Mouse (Mus musculus) forebrain, embryonic 14.5 days (tissue): ENCODE measurements at regions not wholly inside any gene's neighbourhood (a gene's known extent, or its start where the extent isn't known, plus 50 kb on each side); places are given as distances from the start of the nearest gene placed in this dataset.
A peak's percentile ranks its signal among the peaks of the same experiment; 100 is the strongest.

Source experiments
- ATAC-seq: fragments of 200-750 bp; cut with Nextera tagmentation; 2 replicates; pipeline ENCODE4 v1.8.0; 2017; ENCODE audit warnings: mild to moderate bottlenecking, moderate library complexity
- DNase-seq: peaks from one replicate; pipeline ENCODE4 v3.0.0-alpha.2; 2015; ENCODE audit warnings: low spot score
- H3K27ac ChIP-seq: fragments of 300-500 bp; sonication (generic); 2 replicates; pipeline ENCODE4 v1.5.1; 2014; ENCODE audit warnings: low read depth, mild to moderate bottlenecking, control low read depth, low read length, moderate library complexity
- H3K27me3 ChIP-seq: fragments of 300-500 bp; sonication (generic); replicated peaks from 2 replicates; pipeline ENCODE4 v1.6.1; 2014; ENCODE audit warnings: low read length, control low read depth, mixed read lengths; ENCODE audit not compliant: control insufficient read depth, insufficient read depth
- H3K36me3 ChIP-seq: fragments of 300-500 bp; sonication (generic); 2 replicates; pipeline ENCODE4 v1.6.1; 2014; ENCODE audit warnings: low read length, control low read depth; ENCODE audit not compliant: control insufficient read depth, insufficient read depth
- H3K4me1 ChIP-seq: fragments of 300-500 bp; sonication (generic); 2 replicates; pipeline ENCODE4 v1.6.1; 2014; ENCODE audit warnings: antibody characterized with exemption, low read length, control low read depth; ENCODE audit not compliant: control insufficient read depth, insufficient read depth
- H3K4me2 ChIP-seq: fragments of 300-500 bp; sonication (generic); 2 replicates; pipeline ENCODE4 v1.6.1; 2014; ENCODE audit warnings: mild to moderate bottlenecking, control low read depth, low read length
- H3K4me3 ChIP-seq: fragments of 300-500 bp; sonication (generic); 2 replicates; pipeline ENCODE4 v1.5.1; 2014; ENCODE audit warnings: low read depth, low read length, control low read depth
- H3K9ac ChIP-seq: fragments of 300-500 bp; sonication (generic); 2 replicates; pipeline ENCODE4 v1.6.1; 2014; ENCODE audit warnings: mild to moderate bottlenecking, low read length, control low read depth, moderate library complexity
- H3K9me3 ChIP-seq: fragments of 300-500 bp; sonication (generic); replicated peaks from 2 replicates; pipeline ENCODE4 v1.6.1; 2016; ENCODE audit warnings: low read length, control low read depth, mixed read lengths; ENCODE audit not compliant: control insufficient read depth
- WGBS: fragments of 180-500 bp; shearing (Covaris S2); extraction: QIAGEN DNeasy Blood & Tissue Kit; methylation state at CpG from one replicate; pipeline ENCODE4 v1.1.7; 2014; 5-methylcytosine and 5-hydroxymethylcytosine counted together

DNA sequence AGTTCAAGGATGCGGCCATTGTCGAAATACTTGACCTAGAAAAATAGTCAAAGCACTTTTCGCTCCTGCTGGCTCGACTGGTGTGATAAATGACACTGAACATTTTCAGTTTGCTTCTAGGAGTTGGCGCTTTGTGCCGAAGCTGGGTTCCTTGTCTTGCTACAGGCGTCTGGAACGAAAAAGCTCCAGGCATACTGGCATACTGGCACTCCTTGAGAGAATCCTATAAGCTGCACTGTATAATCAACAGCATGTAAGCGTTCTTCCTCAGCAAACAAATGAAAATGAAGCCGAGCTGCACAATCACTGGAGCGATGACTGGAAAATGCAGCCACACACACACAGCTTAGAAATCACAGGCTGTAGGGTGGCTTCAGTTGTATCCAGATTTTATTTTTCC, 464.9 kb upstream of the Gm10295 start:
- no peaks in the 10 kb centered on the region for H3K4me1 ChIP-seq
- DNase-seq (no peak), ATAC-seq (no peak)
- H3K4me2 ChIP-seq: no peak overlapping the region
- H3K9me3 ChIP-seq: no peaks in the 10 kb centered on the region
- H3K9ac ChIP-seq: no peak overlapping the region
- H3K27ac ChIP-seq: no peak overlapping the region
- WGBS: 86% methylated on average over 11 of the region's 11 CpGs
- H3K4me3 ChIP-seq: no peak overlapping the region
- H3K27me3 ChIP-seq: no peaks in the 10 kb centered on the region
- H3K36me3 ChIP-seq: no peaks in the 10 kb centered on the region

DNA sequence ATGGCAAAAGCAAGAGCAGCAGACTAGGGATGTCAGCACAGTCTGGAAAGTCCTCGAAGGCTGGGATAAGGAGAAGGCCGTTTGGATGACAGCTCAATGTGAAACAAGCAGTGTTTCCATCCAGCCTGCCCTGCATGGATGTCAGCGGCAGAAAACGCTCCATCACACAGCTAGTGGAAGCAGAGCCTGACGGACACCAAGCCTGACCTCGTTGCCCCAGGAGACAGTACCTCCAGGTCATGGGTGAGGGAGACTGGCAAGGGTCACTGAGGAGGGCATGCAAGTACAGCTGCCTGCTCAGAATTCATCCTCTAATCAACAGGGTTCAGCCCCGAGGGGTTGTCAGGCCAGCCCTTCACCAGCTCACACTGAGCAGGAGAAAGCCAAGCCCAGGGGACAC, 442.9 kb upstream of the Gm10295 start:
- H3K4me2 ChIP-seq: no peak overlapping the region
- no peaks in the 10 kb centered on the region for H3K36me3 ChIP-seq
- WGBS: 65% methylated on average over 7 of the region's 7 CpGs
- no peaks in the 10 kb centered on the region for H3K27me3 ChIP-seq
- H3K9ac ChIP-seq: no peak overlapping the region
- ATAC-seq: no peak
- no peak overlapping the region for H3K27ac ChIP-seq
- no peak for DNase-seq
- no peak overlapping the region for H3K4me3 ChIP-seq
- no peaks in the 10 kb centered on the region for H3K4me1 ChIP-seq
- no peaks in the 10 kb centered on the region for H3K9me3 ChIP-seq

DNA sequence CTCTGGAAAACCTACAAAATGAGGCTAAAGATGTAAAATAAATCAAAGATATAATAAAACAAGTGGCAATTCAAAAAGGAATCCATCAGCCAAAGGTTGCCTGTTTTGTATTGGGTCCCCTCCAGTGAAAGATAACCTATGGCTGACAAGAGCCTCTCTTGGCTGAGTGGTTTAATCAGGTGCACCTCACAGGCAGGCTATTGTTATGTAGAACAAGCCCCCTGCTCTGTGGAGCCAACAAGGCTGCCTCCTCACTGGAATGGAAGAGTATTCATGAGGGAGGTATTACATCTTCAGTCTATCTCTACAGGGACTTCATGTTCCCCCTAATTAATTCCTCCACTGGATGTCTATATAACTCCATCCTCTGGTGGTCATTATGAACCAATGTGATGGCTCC, 437.1 kb upstream of the Gm10295 start:
- Histone ChIP-seq H3K27me3 (no peaks in the 10 kb centered on the region), H3K27ac (no peak overlapping the region), H3K4me3 (no peak overlapping the region), H3K36me3 (no peaks in the 10 kb centered on the region), H3K9me3 (no peaks in the 10 kb centered on the region), H3K9ac (no peak overlapping the region), H3K4me2 (no peak overlapping the region), H3K4me1 (no peaks in the 10 kb centered on the region)
- ATAC-seq (no peak), DNase-seq (no peak)

DNA sequence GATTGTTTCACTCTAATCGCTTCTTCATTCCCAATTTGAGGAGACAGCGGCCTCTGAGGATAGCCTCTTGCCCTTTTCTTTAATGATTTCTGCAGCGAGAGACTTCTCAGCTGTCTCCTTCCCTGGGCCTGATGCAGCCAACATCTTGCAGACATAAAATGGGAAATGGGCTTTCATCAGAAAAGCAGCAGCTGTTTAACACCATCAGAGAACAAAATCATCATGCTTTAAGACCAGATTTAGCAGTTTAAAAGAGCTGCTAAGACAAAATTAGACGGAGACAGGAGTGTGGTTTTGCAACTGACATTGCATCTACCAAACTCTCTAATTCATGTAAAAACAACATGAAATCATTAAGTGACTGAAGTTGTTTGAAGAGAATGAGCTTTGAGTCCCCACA, 431.2 kb upstream of the Gm10295 start:
- ATAC-seq (no peak), DNase-seq (no peak)
- H3K27ac ChIP-seq: no peak overlapping the region
- no peak overlapping the region for H3K4me2 ChIP-seq
- H3K9ac ChIP-seq: no peak overlapping the region
- WGBS: 90% methylated on average over 4 of the region's 4 CpGs
- H3K4me1 ChIP-seq: no peaks in the 10 kb centered on the region
- no peaks in the 10 kb centered on the region for H3K9me3 ChIP-seq
- no peaks in the 10 kb centered on the region for H3K36me3 ChIP-seq
- no peaks in the 10 kb centered on the region for H3K27me3 ChIP-seq
- H3K4me3 ChIP-seq: no peak overlapping the region

DNA sequence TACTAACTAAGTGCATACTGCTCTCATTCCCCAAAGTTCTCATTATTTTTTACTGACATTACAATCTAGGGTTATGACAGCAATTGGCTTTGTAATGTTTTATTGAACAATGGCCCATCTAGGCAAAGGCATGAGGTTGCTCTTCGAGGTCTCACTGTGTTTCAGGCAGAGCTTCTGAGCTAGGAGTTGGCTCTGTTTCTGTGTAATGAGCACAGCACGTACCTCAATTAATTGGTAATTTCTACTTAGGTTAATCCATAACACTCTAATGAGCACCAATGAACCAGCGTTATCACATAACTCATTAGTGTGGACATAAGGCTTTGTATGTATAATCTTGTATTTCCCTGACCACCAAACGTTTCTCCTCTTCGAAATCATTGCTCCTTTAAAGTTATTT, 398.6 kb upstream of the Gm10295 start:
- no peak for ATAC-seq
- Histone ChIP-seq H3K4me3 (no peak overlapping the region), H3K36me3 (no peaks in the 10 kb centered on the region), H3K4me1 (no peaks in the 10 kb centered on the region), H3K4me2 (no peak overlapping the region), H3K9me3 (no peaks in the 10 kb centered on the region), H3K27ac (no peak overlapping the region), H3K27me3 (no peaks in the 10 kb centered on the region), H3K9ac (no peak overlapping the region)
- DNase-seq: no peak
- 28% methylated on average over 5 of the region's 5 CpGs for WGBS

DNA sequence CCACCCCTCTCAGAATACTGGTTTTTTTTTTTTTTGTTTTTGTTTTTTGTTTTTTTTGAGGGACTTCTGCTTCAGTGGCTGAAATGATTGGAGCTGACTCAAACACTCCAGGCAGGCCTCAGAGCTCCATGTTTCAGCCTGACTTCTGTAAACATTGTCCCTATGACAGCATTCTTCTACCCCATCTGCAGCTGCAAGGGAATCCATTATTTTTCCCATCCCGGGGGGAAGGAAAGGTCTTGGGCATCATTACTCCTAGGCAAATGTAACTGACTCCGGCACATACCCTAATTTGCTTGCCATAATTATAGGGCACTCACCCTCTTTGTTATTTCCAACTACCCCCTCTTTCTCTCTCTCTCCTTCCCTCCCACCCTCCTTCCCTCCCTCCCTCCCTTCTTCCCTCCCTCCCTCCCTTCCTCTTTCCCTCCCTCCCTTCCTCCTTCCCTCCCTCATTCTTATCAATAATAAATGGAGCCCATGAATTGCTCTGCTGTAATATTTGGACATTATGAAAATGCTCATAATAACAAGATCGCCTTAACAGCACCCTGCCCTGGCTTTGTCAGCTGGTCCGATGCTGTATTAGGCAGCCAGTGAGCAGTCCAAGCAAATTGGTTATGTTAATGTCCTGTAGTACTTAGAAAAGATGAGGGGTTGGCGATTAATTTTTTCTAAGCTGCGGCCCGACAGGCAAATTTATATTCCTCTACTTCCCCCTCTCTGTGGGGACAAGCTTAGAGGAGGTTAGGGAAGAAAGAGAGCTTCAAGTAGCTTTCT, 395.0 kb upstream of the Gm10295 start:
- Histone ChIP-seq H3K27ac (no peak overlapping the region), H3K27me3 (no peaks in the 10 kb centered on the region), H3K4me3 (no peak overlapping the region), H3K9ac (no peak overlapping the region), H3K36me3 (no peaks in the 10 kb centered on the region), H3K9me3 (no peaks in the 10 kb centered on the region), H3K4me2 (no peak overlapping the region), H3K4me1 (no peaks in the 10 kb centered on the region)
- DNase-seq: peak; percentile 25
- 67% methylated on average over 7 of the region's 7 CpGs for WGBS
- ATAC-seq: peak; percentile 68

DNA sequence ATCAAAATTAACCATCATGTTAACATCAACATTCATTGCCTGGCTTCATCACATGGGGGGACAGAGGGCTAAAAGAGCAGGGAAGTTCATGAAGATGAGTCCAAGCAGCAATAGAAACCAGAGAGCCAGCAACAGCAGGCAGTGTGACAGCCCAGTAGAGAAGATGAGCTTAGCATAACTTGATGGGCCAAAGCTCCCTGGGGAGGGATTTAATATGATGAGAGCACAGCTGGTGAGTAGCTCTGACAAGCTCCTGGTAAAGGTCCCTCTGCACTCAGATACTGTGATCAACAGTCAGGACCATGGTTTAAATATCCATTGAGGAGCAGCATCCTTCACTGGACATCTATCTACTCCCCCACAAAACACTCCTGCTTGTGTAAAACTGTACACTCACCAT, 377.2 kb upstream of the Gm10295 start:
- Histone ChIP-seq H3K9me3 (no peaks in the 10 kb centered on the region), H3K27ac (no peak overlapping the region), H3K9ac (no peak overlapping the region), H3K27me3 (no peaks in the 10 kb centered on the region), H3K4me3 (no peak overlapping the region), H3K4me2 (no peak overlapping the region), H3K36me3 (no peaks in the 10 kb centered on the region), H3K4me1 (no peaks in the 10 kb centered on the region)
- ATAC-seq (no peak), DNase-seq (no peak)

DNA sequence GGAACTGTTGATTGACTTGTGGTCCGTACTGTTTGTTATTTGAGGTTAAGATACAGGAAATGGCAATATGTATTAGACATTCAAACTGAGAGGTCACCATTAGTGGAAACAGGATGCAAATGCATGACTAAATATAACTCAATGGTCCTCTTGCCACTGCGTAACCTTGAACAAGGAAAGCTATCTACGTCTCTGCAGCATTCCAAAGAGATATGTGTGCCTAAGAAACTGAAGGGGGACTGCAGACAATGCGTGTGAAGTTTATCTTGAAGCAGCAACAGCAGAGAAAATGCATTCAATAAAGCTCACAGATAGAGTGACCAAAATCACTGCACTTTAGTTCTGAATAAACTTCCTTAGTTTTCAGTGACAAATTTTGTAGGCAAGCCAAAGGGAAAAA, 356.9 kb upstream of the Gm10295 start:
- Histone ChIP-seq H3K4me3 (no peak overlapping the region), H3K36me3 (no peaks in the 10 kb centered on the region), H3K4me1 (no peaks in the 10 kb centered on the region; the same call in 1 of the 2 replicates), H3K9ac (no peak overlapping the region), H3K27ac (no peak overlapping the region), H3K9me3 (no peaks in the 10 kb centered on the region), H3K4me2 (no peak overlapping the region), H3K27me3 (no peaks in the 10 kb centered on the region)
- ATAC-seq: no peak
- DNase-seq: no peak
- 88% methylated on average over 4 of the region's 4 CpGs for WGBS

DNA sequence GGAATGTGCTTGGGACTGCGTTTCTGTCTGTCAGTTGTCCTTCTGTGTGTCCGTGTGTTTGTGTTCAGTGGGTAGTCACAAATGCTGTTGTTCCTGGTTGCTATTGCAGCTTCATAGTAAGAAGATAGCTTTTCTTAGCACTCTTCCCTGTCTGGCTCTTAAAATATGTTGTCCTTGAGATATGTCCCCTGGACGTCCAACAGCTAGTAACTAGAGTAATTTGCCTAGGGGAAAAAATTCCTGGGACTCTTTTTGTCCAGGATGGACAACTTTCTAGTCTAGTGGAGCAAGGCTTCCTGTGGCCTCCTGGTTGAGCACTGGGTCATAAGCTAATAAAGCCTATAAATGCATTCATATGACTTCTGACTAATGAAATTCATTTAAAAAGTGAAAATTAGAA, 354.9 kb upstream of the Gm10295 start:
- no peak for ATAC-seq
- H3K4me3 ChIP-seq: peak overlapping the region; percentile 57; the same call in 1 of the 2 replicates
- no peak overlapping the region for H3K27ac ChIP-seq
- no peak for DNase-seq
- H3K9me3 ChIP-seq: no peaks in the 10 kb centered on the region
- WGBS: 48% methylated on average over 3 of the region's 3 CpGs
- no peak overlapping the region for H3K9ac ChIP-seq
- no peaks in the 10 kb centered on the region for H3K27me3 ChIP-seq
- no peaks in the 10 kb centered on the region; the same call in 1 of the 2 replicates for H3K4me1 ChIP-seq
- no peak overlapping the region for H3K4me2 ChIP-seq
- no peaks in the 10 kb centered on the region for H3K36me3 ChIP-seq
